7 mouse cellular contexts compared by ENCODE assay signal in the genomic region with DNA sequence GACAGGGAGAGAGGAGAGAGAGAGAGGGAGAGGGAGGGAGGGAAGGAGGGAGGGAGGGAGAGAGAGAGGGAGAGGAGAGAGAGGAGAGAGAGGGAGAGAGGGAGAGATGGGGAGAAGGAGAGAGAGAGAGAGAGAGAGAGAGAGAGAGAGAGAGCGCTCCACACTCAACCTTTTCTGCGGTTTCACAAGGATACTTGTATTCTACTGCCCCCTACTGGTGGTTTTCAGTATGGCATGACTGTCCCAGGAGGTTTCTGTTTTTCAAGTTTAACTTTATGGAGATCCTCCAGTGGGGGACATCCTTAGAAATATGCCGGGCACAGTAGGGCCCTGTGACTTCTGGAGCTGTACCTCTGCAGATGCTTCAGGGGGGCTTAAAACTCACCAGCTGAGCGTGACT. TPM values are rescaled to one million over a fixed set of nuclear protein-coding genes. Genes with fewer than 3 reads are reported as not detected.
A peak's percentile ranks its signal among the peaks of the same experiment; 100 is the strongest.
DNase-seq lines count a peak whose midpoint lies in the region; ATAC-seq and TF ChIP-seq lines count a peak whose summit lies in the region.

No protein-coding gene starts in this region.

- ATAC-seq in liver, embryonic 14.5 days (ENCODE audit: insufficient read depth), result peak; percentile 40

- H3K4me1 ChIP-seq in liver, embryonic 14.5 days (replicated peaks; ENCODE audit: control insufficient read depth in 2 of 2, insufficient read depth in 2 of 2, low read length in 1 of 2), result peaks cover under 1 to 3% of the 10 kb centered on the region in 2 experiments; a peak in 3 of 4 replicates
- no peaks in the 10 kb centered on the region for H3K4me1 ChIP-seq in small intestine, adult 2 months (ENCODE audit: control insufficient read depth, insufficient read depth, insufficient read length, low read length)

- H3K27ac ChIP-seq in liver, embryonic 14.5 days, result no peak overlapping the region
- no peak overlapping the region for H3K27ac ChIP-seq in small intestine, adult 2 months (ENCODE audit: insufficient read depth, low read depth, low read length)

- no peak for TF ChIP-seq POLR2A in small intestine, adult 2 months (IDR thresholded peaks at IDR 0.05; ENCODE audit: low read depth, low read length)

- no peaks in the 10 kb centered on the region for H3K9me3 ChIP-seq in liver, embryonic 14.5 days (ENCODE audit: control insufficient read depth, low read length)

- peak overlapping the region; percentile 20 to 24; a peak in 1 of 4 replicates for H3K4me3 ChIP-seq in liver, embryonic 14.5 days (ENCODE audit: insufficient read depth in 1 of 2, low read depth in 2 of 2, low read length in 2 of 2)
- H3K4me3 ChIP-seq in small intestine, adult 2 months (ENCODE audit: low read depth, low read length), result no peak overlapping the region

- TF ChIP-seq EP300 in liver, embryonic 14.5 days (IDR thresholded peaks at IDR 0.05; ENCODE audit: low read depth), result no peak

- H3K27me3 ChIP-seq in liver, embryonic 14.5 days (ENCODE audit: control insufficient read depth, insufficient read depth, low read length), result no peaks in the 10 kb centered on the region
- no peaks in the 10 kb centered on the region for H3K27me3 ChIP-seq in small intestine, adult 2 months (ENCODE audit: control insufficient read depth, insufficient read depth, low read length)

- WGBS in liver, embryonic 14.5 days (ENCODE audit: insufficient replicate concordance), result 11% methylated on average over 4 of the region's 4 CpGs
- 34% methylated on average over 4 of the region's 4 CpGs for WGBS in small intestine, adult 2 months

- peak; percentile 66 for DNase-seq in layer of hippocampus, adult 11-12 months (ENCODE audit: low spot score)
- no peak for DNase-seq in layer of hippocampus, adult 9-11 months
- peak; percentile 68 for DNase-seq in MEL-GATA-1-ER (ENCODE audit: extremely low read depth, low read depth)
- DNase-seq in c-Kit-positive CD71-positive TER-119-positive erythroid progenitor cells, embryonic 14.5 days (ENCODE audit: low spot score), result peak; percentile 79
- DNase-seq in induced T-regulatory cell, adult 2 months (ENCODE audit: low read depth), result peak; percentile 84
- DNase-seq in liver, embryonic 14.5 days (ENCODE audit: low read depth in 3 of 3, low spot score in 3 of 3), result peak; percentile 54 to 67 (median 59)

- peak overlapping the region; percentile 50; the same call in 1 of the 2 replicates for H3K9ac ChIP-seq in liver, embryonic 14.5 days (replicated peaks)

- peak overlapping the region; percentile 49 for H3K4me2 ChIP-seq in liver, embryonic 14.5 days (ENCODE audit: low read depth)

- no peaks in the 10 kb centered on the region for H3K36me3 ChIP-seq in liver, embryonic 14.5 days (replicated peaks; ENCODE audit: control insufficient read depth, insufficient read depth, low read depth)
- H3K36me3 ChIP-seq in small intestine, adult 2 months (ENCODE audit: control insufficient read depth, insufficient read depth, low read length), result no peaks in the 10 kb centered on the region

- peak; percentile 89 for TF ChIP-seq CTCF in liver, embryonic 14.5 days (IDR thresholded peaks at IDR 0.05; ENCODE audit: low read depth)
- TF ChIP-seq CTCF in small intestine, adult 2 months (IDR thresholded peaks at IDR 0.05; ENCODE audit: extremely low read depth, insufficient read length, insufficient replicate concordance, low read depth, low read length), result peak; percentile 31; the same call in 1 of the 2 replicates

RNA-seq across cellular contexts. Expression of a gene that starts 28.8 kb away (rescaled TPM):
- polyA plus RNA-seq in liver, embryonic 14.5 days (2012; rRNA removed), result 0.05 and 0.06 TPM in 2 replicates
- 0.45 and 0.51 TPM in 2 replicates for polyA plus RNA-seq in liver, embryonic 14.5 days (2014; fragmentation: Nextera tagmentation; extraction: Ambion mirVana)
- polyA plus RNA-seq in small intestine, adult 2 months (2012; rRNA removed), result 0.16 and 2.3 TPM in 2 replicates
